Mouse (Mus musculus) ES-E14 (cell line): ENCODE results near the gene Utp15.

Experiments
- CHD2 ChIP-seq: IDR thresholded peaks from 2 replicates; pipeline ENCODE4 v1.6.1; 2014; ENCODE audit warnings: mild to moderate bottlenecking, low read depth, low read length, inconsistent platforms
- HCFC1 ChIP-seq: IDR thresholded peaks from 2 replicates; pipeline ENCODE4 v1.6.1; 2012; ENCODE audit warnings: low read length, inconsistent platforms, borderline replicate concordance; ENCODE audit not compliant: insufficient read depth
- MAFK ChIP-seq: IDR thresholded peaks from 2 replicates; pipeline ENCODE4 v1.6.1; 2014; ENCODE audit warnings: mild to moderate bottlenecking, low read depth, low read length, inconsistent platforms; ENCODE audit not compliant: insufficient read depth
- ZC3H11A ChIP-seq: IDR thresholded peaks from 2 replicates; pipeline ENCODE4 v1.6.1; 2012; ENCODE audit warnings: low read depth, mild to moderate bottlenecking, inconsistent platforms, low read length, borderline replicate concordance
- ZNF384 ChIP-seq: IDR thresholded peaks from 2 replicates; pipeline ENCODE4 v1.6.1; 2012; ENCODE audit warnings: low read depth, low read length, inconsistent platforms

DNA sequence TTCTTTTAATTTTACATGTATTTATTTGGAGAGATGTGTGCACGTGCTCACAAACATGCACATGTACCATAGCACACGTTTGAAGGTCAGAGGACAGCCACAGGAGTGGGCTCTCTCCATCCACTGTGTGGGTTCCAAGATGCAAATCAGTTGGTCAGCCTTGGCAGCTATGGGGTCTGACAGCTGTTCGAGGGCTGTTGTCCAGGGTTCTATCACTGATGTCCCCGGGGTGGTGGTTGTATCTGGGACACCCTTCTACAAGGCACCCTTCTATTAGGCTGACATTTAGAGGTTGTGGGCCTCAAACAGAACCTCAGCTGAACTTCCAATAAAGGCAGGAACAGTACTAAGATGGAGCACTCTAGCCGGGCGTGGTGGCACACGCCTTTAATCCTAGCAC, 13.4 kb upstream of the Utp15 start:
- TF ChIP-seq CHD2: no peak
- no peak for TF ChIP-seq ZC3H11A
- no peak for TF ChIP-seq MAFK
- TF ChIP-seq HCFC1: no peak
- TF ChIP-seq ZNF384: no peak
